ENCODE assay signal across 25 mouse cellular contexts in the genomic region with DNA sequence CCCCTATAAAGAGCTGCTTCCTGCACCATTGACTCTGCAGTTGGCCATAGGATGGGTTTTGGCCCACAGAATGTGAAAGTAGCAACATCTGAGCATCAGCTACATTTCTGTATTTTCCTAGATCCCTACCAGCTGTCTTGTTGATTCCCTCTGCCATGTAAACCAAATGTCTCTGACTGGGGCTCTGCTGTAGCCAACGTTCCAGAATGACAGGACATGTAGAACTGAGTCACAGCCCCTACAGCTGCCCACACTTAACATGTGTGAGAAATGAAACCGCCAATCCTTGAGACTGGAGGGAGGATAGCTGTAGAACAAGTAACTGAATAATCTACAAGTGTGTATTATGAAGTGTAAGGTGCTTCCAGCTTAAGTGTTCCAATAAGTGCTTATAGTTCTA.
"Had no signal": no experiment of that assay in that cellular context is flagged by ENCODE, and none has a peak within 500 bp of the region (broad histone marks: within the 10 kb centered on the region; RNA-seq: fewer than 3 reads in every experiment).

No protein-coding gene starts in this region.

- DNase-seq: gastrocnemius, adult 2 months; gastrocnemius, postnatal 10 days; gastrocnemius, postnatal 25 days; heart, adult 18-20 months; heart, postnatal 14 days; heart, postnatal 36 days; kidney, adult 11 months; kidney, adult 2 months; kidney, adult 9 months; kidney, postnatal 14 days; kidney, postnatal 36 days; left cerebral cortex, postnatal 4 days; lung, adult 18-20 months had no signal

- ATAC-seq: hindbrain, postnatal 0 days; intestine, embryonic 16.5 days; liver, embryonic 12.5 days had no signal

- H3K9me3 ChIP-seq: heart, embryonic 10.5 days; heart, embryonic 12.5 days; hindbrain, embryonic 13.5 days; hindbrain, embryonic 15.5 days; kidney, embryonic 15.5 days; limb, embryonic 13.5 days; limb, embryonic 15.5 days; liver, embryonic 12.5 days had no signal

- H3K36me3 ChIP-seq: heart, embryonic 10.5 days; heart, embryonic 12.5 days; hindbrain, embryonic 13.5 days; hindbrain, embryonic 15.5 days; kidney, embryonic 15.5 days; limb, embryonic 13.5 days; limb, embryonic 15.5 days; liver, embryonic 12.5 days had no signal

- H3K4me2 ChIP-seq: heart, embryonic 12.5 days; hindbrain, embryonic 13.5 days; hindbrain, embryonic 15.5 days; kidney, embryonic 15.5 days; limb, embryonic 13.5 days; limb, embryonic 15.5 days; liver, embryonic 12.5 days had no signal

- H3K4me3 ChIP-seq: gastrocnemius, adult 2 months; heart, embryonic 10.5 days; heart, embryonic 12.5 days; hindbrain, embryonic 13.5 days; hindbrain, embryonic 15.5 days; kidney, embryonic 15.5 days; limb, embryonic 13.5 days; limb, embryonic 15.5 days; liver, embryonic 12.5 days had no signal

- H3K9ac ChIP-seq: heart, embryonic 12.5 days; hindbrain, embryonic 13.5 days; hindbrain, embryonic 15.5 days; kidney, embryonic 15.5 days; limb, embryonic 13.5 days; limb, embryonic 15.5 days; liver, embryonic 12.5 days; liver, embryonic 14.5 days had no signal

- H3K4me1 ChIP-seq: heart, embryonic 10.5 days; heart, embryonic 12.5 days; kidney, embryonic 15.5 days; limb, embryonic 13.5 days; limb, embryonic 15.5 days; liver, embryonic 12.5 days had no signal

- H3K27ac ChIP-seq: gastrocnemius, adult 2 months; heart, embryonic 10.5 days; hindbrain, embryonic 13.5 days; hindbrain, embryonic 15.5 days; hindbrain, postnatal 0 days; kidney, embryonic 15.5 days; kidney, postnatal 0 days; limb, embryonic 13.5 days; limb, embryonic 15.5 days; liver, embryonic 12.5 days; liver, embryonic 14.5 days had no signal

- H3K27me3 ChIP-seq: heart, embryonic 12.5 days; hindbrain, embryonic 13.5 days; hindbrain, embryonic 15.5 days; kidney, embryonic 15.5 days; limb, embryonic 13.5 days; limb, embryonic 15.5 days; liver, embryonic 12.5 days had no signal
